Mouse (Mus musculus) ovary, postnatal 10 days (tissue): ENCODE data around the gene Akr1b8.
"Not testable (repeated sequence)": the region's sequence is repeated elsewhere in the genome, so short reads cannot be mapped to it uniquely, and the experiment has no call there.

Source experiments
- DNase-seq: peaks from one replicate; pipeline ENCODE4 v3.0.0; 2022; ENCODE audit warnings: low spot score

Gene Akr1b8

GRCm38 (mm10) chr6:34400696-34401095 lies 46.8 kb downstream of the Akr1b8 start:
- no peak for DNase-seq

DNA sequence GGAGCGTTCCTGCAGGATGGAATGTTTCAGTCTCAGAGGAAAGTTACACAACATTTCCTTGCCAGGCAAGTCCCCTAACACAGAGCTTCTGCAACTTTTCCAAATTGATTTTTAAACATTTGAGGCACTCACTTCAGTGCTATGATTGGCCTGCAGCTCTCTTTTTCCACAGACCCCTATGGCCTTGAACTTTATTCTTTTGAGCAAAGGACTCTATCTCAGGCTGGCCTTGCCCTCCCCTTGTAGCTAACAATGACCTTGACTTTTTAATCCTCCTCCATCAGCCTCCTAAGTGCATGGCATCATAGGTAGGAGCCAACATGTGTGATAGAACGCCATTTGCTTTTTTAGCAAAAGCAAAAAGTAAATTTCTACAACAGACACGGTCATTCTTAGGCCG lies 52.8 kb downstream of the Akr1b8 start:
- no peak for DNase-seq

DNA sequence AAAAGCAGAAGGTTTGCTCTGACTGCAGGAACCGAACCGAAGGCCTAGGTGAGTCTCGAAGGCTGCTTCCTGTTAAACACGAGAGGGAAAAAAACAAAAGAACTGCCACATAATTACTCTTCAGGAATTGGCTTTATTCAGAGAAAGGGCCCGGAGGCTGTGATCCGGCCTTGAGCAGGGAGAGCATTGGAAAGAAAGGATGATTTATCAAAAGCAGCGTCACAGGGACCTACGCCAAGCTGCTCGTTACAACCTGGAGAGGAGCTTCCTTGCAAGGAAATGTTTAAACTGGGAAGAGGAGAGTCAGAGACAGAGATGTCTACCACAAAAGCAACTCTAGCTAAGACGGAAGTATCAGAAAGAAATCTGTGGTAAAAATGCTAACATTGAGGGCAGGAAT lies 53.5 kb downstream of the Akr1b8 start:
- no peak for DNase-seq

- no peak for DNase-seq
These were observed 58.1 kb downstream of the Akr1b8 start, which contains the start of gene Akr1b7 for GRCm38 (mm10) chr6:34412023-34412422. Gene Akr1b7 (plus strand): TSS chr6:34412334.

- DNase-seq = no peak
These were observed 58.8 kb downstream of the Akr1b8 start for GRCm38 (mm10) chr6:34412688-34413087.

- not testable (repeated sequence) for DNase-seq
These were observed 59.5 kb downstream of the Akr1b8 start for GRCm38 (mm10) chr6:34413386-34413785.

GRCm38 (mm10) chr6:34416521-34416920 lies 62.6 kb downstream of the Akr1b8 start:
- no peak for DNase-seq
